Mouse (Mus musculus) midbrain, postnatal 0 days (tissue): ENCODE results near the gene Acvrl1. TPM values are rescaled to one million over a fixed set of nuclear protein-coding genes. Genes with fewer than 3 reads are reported as not detected.

ENCODE experiments used
- ATAC-seq: fragments of 200-750 bp; cut with Nextera tagmentation; 2 replicates; pipeline ENCODE4 v1.8.0; 2017; ENCODE audit warnings: moderate number of reproducible peaks, mild to moderate bottlenecking, moderate TSS enrichment, moderate library complexity; ENCODE audit not compliant: low FRiP score
- DNase-seq: peaks from one replicate; pipeline ENCODE4 v3.0.0-alpha.2; 2015; ENCODE audit warnings: low spot score
- H3K27ac ChIP-seq: fragments of 300-500 bp; sonication (generic); 2 replicates; pipeline ENCODE4 v1.5.1; 2014; ENCODE audit warnings: low read depth, mild to moderate bottlenecking, low read length, mixed read lengths
- H3K27me3 ChIP-seq: fragments of 300-500 bp; sonication (generic); 2 replicates; pipeline ENCODE4 v1.6.1; 2014; ENCODE audit warnings: low read length, control low read depth, mixed read lengths; ENCODE audit not compliant: insufficient read depth
- H3K36me3 ChIP-seq: fragments of 300-500 bp; sonication (generic); 2 replicates; pipeline ENCODE4 v1.6.1; 2014; ENCODE audit warnings: low read length, control low read depth, mixed read lengths; ENCODE audit not compliant: insufficient read depth
- H3K4me1 ChIP-seq: fragments of 300-500 bp; sonication (generic); 2 replicates; pipeline ENCODE4 v1.6.1; 2014; ENCODE audit warnings: mild to moderate bottlenecking, control low read depth, antibody characterized with exemption, low read length, mixed read lengths; ENCODE audit not compliant: insufficient read depth
- H3K4me2 ChIP-seq: fragments of 300-500 bp; sonication (generic); 2 replicates; pipeline ENCODE4 v1.6.1; 2014; ENCODE audit warnings: low read depth, mild to moderate bottlenecking, low read length, mixed read lengths; ENCODE audit not compliant: poor library complexity, severe bottlenecking
- H3K4me3 ChIP-seq: fragments of 300-500 bp; sonication (generic); 2 replicates; pipeline ENCODE4 v1.5.1; 2014; ENCODE audit warnings: low read depth, mild to moderate bottlenecking, low read length, moderate library complexity
- H3K9ac ChIP-seq: fragments of 300-500 bp; sonication (generic); replicated peaks from 2 replicates; pipeline ENCODE4 v1.6.1; 2014; ENCODE audit warnings: mild to moderate bottlenecking, low read length, moderate library complexity, mixed read lengths; ENCODE audit not compliant: poor library complexity, severe bottlenecking
- H3K9me3 ChIP-seq: fragments of 300-500 bp; sonication (generic); 2 replicates; pipeline ENCODE4 v1.6.1; 2016; ENCODE audit warnings: low read length, control low read depth
- CTCF ChIP-seq: IDR thresholded peaks from 2 replicates; pipeline ENCODE4 v1.5.1; 2016; ENCODE audit warnings: antibody characterized with exemption, mild to moderate bottlenecking
- WGBS: fragments of 180-500 bp; shearing (Covaris S2); extraction: QIAGEN DNeasy Blood & Tissue Kit; methylation state at CpG from one replicate; pipeline ENCODE4 v1.1.7; 2014; 5-methylcytosine and 5-hydroxymethylcytosine counted together
- polyA plus RNA-seq: library from polyadenylated mRNA; unstranded; fragments of >200 nt; fragmentation: Nextera tagmentation; extraction: Ambion mirVana; gene quantifications from 2 replicates; pipeline ENCODE4 v1.2.1, GENCODE M21; 2015
- total RNA-seq: library from RNA; depleted of rRNA; stranded (reverse); fragments of >200 nt; gene quantifications from 2 replicates; pipeline ENCODE4 v1.2.3, GENCODE M21; 2014

The Acvrl1 gene
- total and polyA plus RNA-seq, 2 experiments from 2014 or later, result 6.1 to 8.4 TPM

GRCm38 (mm10) chr15:101172016-101172415 is 43.7 kb downstream of the Acvrl1 start:
- H3K4me2 ChIP-seq, result no peak overlapping the region
- H3K9me3 ChIP-seq, result no peaks in the 10 kb centered on the region
- peaks cover 3% of the 10 kb centered on the region; the same call in 1 of the 2 replicates for H3K4me1 ChIP-seq
- ATAC-seq (no peak), DNase-seq (no peak)
- H3K4me3 ChIP-seq, result no peak overlapping the region
- no peak overlapping the region for H3K27ac ChIP-seq
- TF ChIP-seq CTCF, result no peak
- H3K27me3 ChIP-seq, result no peaks in the 10 kb centered on the region
- H3K36me3 ChIP-seq, result no peaks in the 10 kb centered on the region
- H3K9ac ChIP-seq, result no peak overlapping the region
- 88% methylated on average over 2 of the region's 2 CpGs for WGBS

GRCm38 (mm10) chr15:101173421-101174211 is 45.3 kb downstream of the Acvrl1 start, which contains the start of gene Acvr1b:
Acvr1b (plus strand) TSS chr15:101174067.
- peak within 1 kb of the TSS; percentile 88 for H3K4me3 ChIP-seq
- TF ChIP-seq CTCF, result 0 out of 2 replicates have a peak, but pooled peaks have one; percentile 16
- H3K9me3 ChIP-seq, result no peaks in the 10 kb centered on the region
- H3K27me3 ChIP-seq, result no peaks in the 10 kb centered on the region
- WGBS, result under 1% methylated on average over 34 of the region's 87 CpGs
- peak within 1 kb of the TSS; percentile 88 for H3K4me2 ChIP-seq
- H3K4me1 ChIP-seq, result peaks cover 3% of the 10 kb centered on the region; the same call in 1 of the 2 replicates
- peak within 1 kb of the TSS; percentile 95 for H3K9ac ChIP-seq
- H3K27ac ChIP-seq, result peak within 1 kb of the TSS; percentile 85
- no peaks in the 10 kb centered on the region for H3K36me3 ChIP-seq
- peak; percentile 91 for ATAC-seq
- DNase-seq, result peak; percentile 96

GRCm38 (mm10) chr15:101174294-101175130 is 46.2 kb downstream of the Acvrl1 start:
- no peaks in the 10 kb centered on the region for H3K36me3 ChIP-seq
- ATAC-seq (peak; percentile 65), DNase-seq (no peak)
- peak overlapping the region; percentile 85 for H3K27ac ChIP-seq
- H3K9ac ChIP-seq, result peak overlapping the region; percentile 95
- WGBS, result under 1% methylated on average over 22 of the region's 46 CpGs
- H3K9me3 ChIP-seq, result no peaks in the 10 kb centered on the region
- no peak for TF ChIP-seq CTCF
- peak overlapping the region; percentile 88 for H3K4me3 ChIP-seq
- peak overlapping the region; percentile 88 for H3K4me2 ChIP-seq
- H3K4me1 ChIP-seq, result peaks cover 3% of the 10 kb centered on the region; the same call in 1 of the 2 replicates
- H3K27me3 ChIP-seq, result no peaks in the 10 kb centered on the region

GRCm38 (mm10) chr15:101175131-101175460 is 46.8 kb downstream of the Acvrl1 start:
- TF ChIP-seq CTCF, result no peak
- no peaks in the 10 kb centered on the region for H3K9me3 ChIP-seq
- ATAC-seq, result no peak
- 0 out of 2 replicates have a peak overlapping the region, but pooled peaks have one; percentile 85 for H3K27ac ChIP-seq
- H3K4me2 ChIP-seq, result peak overlapping the region; percentile 88
- DNase-seq, result no peak
- no peaks in the 10 kb centered on the region for H3K36me3 ChIP-seq
- H3K27me3 ChIP-seq, result no peaks in the 10 kb centered on the region
- WGBS, result 2% methylated on average over 5 of the region's 5 CpGs
- peak overlapping the region; percentile 88 for H3K4me3 ChIP-seq
- peaks cover 3% of the 10 kb centered on the region; the same call in 1 of the 2 replicates for H3K4me1 ChIP-seq
- peak overlapping the region; percentile 95 for H3K9ac ChIP-seq

- WGBS, result 8% methylated on average over 17 of the region's 17 CpGs
- Histone ChIP-seq H3K27me3 (no peaks in the 10 kb centered on the region), H3K27ac (0 out of 2 replicates have a peak overlapping the region, but pooled peaks have one; percentile 26), H3K4me1 (peaks cover 3% of the 10 kb centered on the region; the same call in 1 of the 2 replicates), H3K4me2 (peak overlapping the region; percentile 88), H3K9me3 (no peaks in the 10 kb centered on the region), H3K36me3 (no peaks in the 10 kb centered on the region), H3K9ac (peak overlapping the region; percentile 95), H3K4me3 (peak overlapping the region; percentile 88)
- TF ChIP-seq CTCF, result no peak
- DNase-seq (peak; percentile 36), ATAC-seq (no peak)
Measured at GRCm38 (mm10) chr15:101175613-101176283, 47.4 kb downstream of the Acvrl1 start.
